Mouse (Mus musculus): ENCODE measurements around the gene Tmem116. TPM values are rescaled to one million over a fixed set of nuclear protein-coding genes. Genes with fewer than 3 reads are reported as not detected.
"Not testable (repeated sequence)": the region's sequence is repeated elsewhere in the genome, so short reads cannot be mapped to it uniquely, and the experiment has no call there.

The Tmem116 gene
- polyA plus RNA-seq, 1 experiment = not detected

DNA sequence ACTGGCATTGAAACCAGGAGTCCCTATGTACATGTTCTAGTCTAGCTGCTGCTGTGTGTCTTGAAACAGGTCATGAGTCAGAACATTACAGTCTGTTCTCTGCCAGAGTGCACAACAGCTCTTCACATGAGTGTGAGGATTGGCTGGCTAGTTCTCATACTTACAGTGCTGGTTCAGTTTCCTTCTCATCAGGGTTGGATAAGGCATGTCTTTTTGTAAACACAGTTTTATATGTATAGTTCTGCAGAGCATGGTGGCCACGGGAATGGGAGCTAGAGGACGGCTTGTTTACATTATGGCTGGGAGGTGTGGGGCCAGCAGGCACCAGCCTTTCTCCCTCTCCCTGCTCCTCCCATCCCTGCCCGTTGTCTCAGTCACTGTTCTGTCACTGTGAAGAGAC lies 17.9 kb downstream of the Tmem116 start:
- Histone ChIP-seq H3K4me1 (ENCODE audit: control insufficient read depth, insufficient read depth, low read length) (peaks cover 2% of the 10 kb centered on the region; the same call in 1 of the 2 replicates), H3K4me3 (replicated peaks; ENCODE audit: control insufficient read depth, low read depth, low read length) (no peak overlapping the region), H3K27ac (ENCODE audit: control insufficient read depth, insufficient read depth, low read depth, low read length, poor library complexity) (no peak overlapping the region)
- no peak for TF ChIP-seq POLR2A (IDR thresholded peaks at IDR 0.05; ENCODE audit: borderline replicate concordance, control insufficient read depth, low read depth, low read length)
- WGBS = 62% methylated on average over 3 of the region's 3 CpGs

- Histone ChIP-seq H3K4me3 (replicated peaks; ENCODE audit: control insufficient read depth, low read depth, low read length) (no peak overlapping the region), H3K4me1 (ENCODE audit: control insufficient read depth, insufficient read depth, low read length) (peaks cover 2% of the 10 kb centered on the region; the same call in 1 of the 2 replicates), H3K27ac (ENCODE audit: control insufficient read depth, insufficient read depth, low read depth, low read length, poor library complexity) (no peak overlapping the region)
- TF ChIP-seq CTCF (IDR thresholded peaks at IDR 0.05; ENCODE audit: control insufficient read depth, insufficient read depth, low read length) (no peak), POLR2A (IDR thresholded peaks at IDR 0.05; ENCODE audit: borderline replicate concordance, control insufficient read depth, low read depth, low read length) (no peak)
- WGBS = 84% methylated on average over 2 of the region's 2 CpGs
Measured at GRCm38 (mm10) chr5:121472411-121472810, 20.7 kb downstream of the Tmem116 start.

GRCm38 (mm10) chr5:121474610-121475009 lies 22.9 kb downstream of the Tmem116 start:
- no peak overlapping the region for H3K4me3 ChIP-seq (replicated peaks; ENCODE audit: control insufficient read depth, low read depth, low read length)
- WGBS = 82% methylated on average over 7 of the region's 7 CpGs
- H3K4me1 ChIP-seq (ENCODE audit: control insufficient read depth, insufficient read depth, low read length) = peaks cover 2% of the 10 kb centered on the region; the same call in 1 of the 2 replicates
- TF ChIP-seq CTCF (IDR thresholded peaks at IDR 0.05; ENCODE audit: control insufficient read depth, insufficient read depth, low read length) (no peak), POLR2A (IDR thresholded peaks at IDR 0.05; ENCODE audit: borderline replicate concordance, control insufficient read depth, low read depth, low read length) (no peak)
- no peak overlapping the region for H3K27ac ChIP-seq (ENCODE audit: control insufficient read depth, insufficient read depth, low read depth, low read length, poor library complexity)

DNA sequence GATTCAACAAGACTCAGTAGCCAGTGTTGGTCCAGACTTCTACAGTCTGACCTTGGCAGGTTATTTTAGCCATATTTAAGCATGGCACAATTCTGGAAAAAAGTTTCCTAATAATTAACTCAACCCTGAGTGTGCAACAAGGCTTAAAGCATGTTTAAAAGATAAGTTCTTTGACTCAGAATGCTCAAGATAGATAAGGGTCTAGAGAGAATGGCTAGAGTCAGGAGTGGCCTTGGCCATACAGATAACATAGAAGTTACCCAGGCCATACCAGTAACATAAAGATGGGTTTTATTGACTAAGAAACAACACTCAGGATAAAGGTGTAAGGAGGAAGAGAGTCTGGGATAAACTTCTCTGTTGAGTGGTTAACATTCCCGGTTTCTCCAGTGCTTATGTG lies 24.3 kb downstream of the Tmem116 start:
- no peak overlapping the region for H3K27ac ChIP-seq (ENCODE audit: control insufficient read depth, insufficient read depth, low read depth, low read length, poor library complexity)
- no peak overlapping the region for H3K4me3 ChIP-seq (replicated peaks; ENCODE audit: control insufficient read depth, low read depth, low read length)
- peaks cover 1% of the 10 kb centered on the region; the same call in 1 of the 2 replicates for H3K4me1 ChIP-seq (ENCODE audit: control insufficient read depth, insufficient read depth, low read length)
- 70% methylated on average over 1 of the region's 1 CpGs for WGBS
- TF ChIP-seq CTCF (IDR thresholded peaks at IDR 0.05; ENCODE audit: control insufficient read depth, insufficient read depth, low read length) = no peak
- TF ChIP-seq POLR2A (IDR thresholded peaks at IDR 0.05; ENCODE audit: borderline replicate concordance, control insufficient read depth, low read depth, low read length) = no peak

GRCm38 (mm10) chr5:121477680-121478079 lies 26.0 kb downstream of the Tmem116 start:
- H3K27ac ChIP-seq (ENCODE audit: control insufficient read depth, insufficient read depth, low read depth, low read length, poor library complexity) = no peak overlapping the region
- no peaks in the 10 kb centered on the region for H3K4me1 ChIP-seq (ENCODE audit: control insufficient read depth, insufficient read depth, low read length)
- no peak for TF ChIP-seq CTCF (IDR thresholded peaks at IDR 0.05; ENCODE audit: control insufficient read depth, insufficient read depth, low read length)
- no peak for TF ChIP-seq POLR2A (IDR thresholded peaks at IDR 0.05; ENCODE audit: borderline replicate concordance, control insufficient read depth, low read depth, low read length)
- 28% methylated on average over 3 of the region's 3 CpGs for WGBS
- no peak overlapping the region for H3K4me3 ChIP-seq (replicated peaks; ENCODE audit: control insufficient read depth, low read depth, low read length)

- Histone ChIP-seq H3K4me3 (replicated peaks; ENCODE audit: control insufficient read depth, low read depth, low read length) (no peak overlapping the region), H3K27ac (ENCODE audit: control insufficient read depth, insufficient read depth, low read depth, low read length, poor library complexity) (no peak overlapping the region), H3K4me1 (ENCODE audit: control insufficient read depth, insufficient read depth, low read length) (no peaks in the 10 kb centered on the region)
- WGBS = 76% methylated on average over 5 of the region's 5 CpGs
- TF ChIP-seq POLR2A (IDR thresholded peaks at IDR 0.05; ENCODE audit: borderline replicate concordance, control insufficient read depth, low read depth, low read length) (no peak), CTCF (IDR thresholded peaks at IDR 0.05; ENCODE audit: control insufficient read depth, insufficient read depth, low read length) (no peak)
Measured at GRCm38 (mm10) chr5:121484801-121485200, 33.1 kb downstream of the Tmem116 start.

GRCm38 (mm10) chr5:121493305-121493704 lies 41.6 kb downstream of the Tmem116 start:
- Histone ChIP-seq H3K27ac (ENCODE audit: control insufficient read depth, insufficient read depth, low read depth, low read length, poor library complexity) (no peak overlapping the region), H3K4me1 (ENCODE audit: control insufficient read depth, insufficient read depth, low read length) (no peaks in the 10 kb centered on the region), H3K4me3 (replicated peaks; ENCODE audit: control insufficient read depth, low read depth, low read length) (no peak overlapping the region)
- WGBS = 65% methylated on average over 8 of the region's 8 CpGs
- TF ChIP-seq CTCF (IDR thresholded peaks at IDR 0.05; ENCODE audit: control insufficient read depth, insufficient read depth, low read length) = no peak

DNA sequence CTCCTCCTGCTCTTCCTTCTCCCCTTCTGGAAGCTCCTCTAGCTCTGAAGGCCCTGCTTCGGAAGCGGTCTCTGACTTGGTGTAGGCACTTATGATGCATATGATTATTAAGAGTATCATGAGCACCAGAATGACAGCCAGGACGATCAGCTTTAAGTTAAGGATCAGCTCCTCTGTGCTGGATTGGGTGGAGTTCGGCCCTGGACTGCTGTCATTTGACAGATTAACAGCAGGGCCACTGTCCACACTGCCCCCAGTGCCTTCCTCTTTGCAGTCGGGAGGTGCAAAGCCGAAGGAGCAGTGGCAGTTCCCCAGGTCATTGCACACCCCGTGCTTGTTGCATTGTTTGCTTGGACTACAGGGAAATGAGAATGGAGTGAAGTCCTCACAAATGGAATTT lies 49.0 kb downstream of the Tmem116 start:
- 25% methylated on average over 7 of the region's 7 CpGs for WGBS
- 0 out of 2 replicates have a peak overlapping the region, but pooled peaks have one; percentile 38 for H3K27ac ChIP-seq (ENCODE audit: control insufficient read depth, insufficient read depth, low read depth, low read length, poor library complexity)
- TF ChIP-seq CTCF (IDR thresholded peaks at IDR 0.05; ENCODE audit: control insufficient read depth, insufficient read depth, low read length) (no peak), POLR2A (IDR thresholded peaks at IDR 0.05; ENCODE audit: borderline replicate concordance, control insufficient read depth, low read depth, low read length) (no peak)
- peaks cover 2% of the 10 kb centered on the region for H3K4me1 ChIP-seq (ENCODE audit: control insufficient read depth, insufficient read depth, low read length)
- H3K4me3 ChIP-seq (replicated peaks; ENCODE audit: control insufficient read depth, low read depth, low read length) = peak overlapping the region; percentile 3

GRCm38 (mm10) chr5:121501424-121501996 lies 49.8 kb downstream of the Tmem116 start:
- peak overlapping the region; percentile 67 for H3K4me3 ChIP-seq (replicated peaks; ENCODE audit: control insufficient read depth, low read depth, low read length)
- H3K27ac ChIP-seq (ENCODE audit: control insufficient read depth, insufficient read depth, low read depth, low read length, poor library complexity); H3K4me1 ChIP-seq (ENCODE audit: control insufficient read depth, insufficient read depth, low read length): not testable (repeated sequence)
- WGBS = 5% methylated on average over 11 of the region's 17 CpGs
